Mouse (Mus musculus): Measurements from ENCODE around the gene Map3k13. TPM values are rescaled to one million over a fixed set of nuclear protein-coding genes. Genes with fewer than 3 reads are reported as not detected.

Gene Map3k13
- polyA plus RNA-seq, 1 experiment = 2.3 TPM

DNA sequence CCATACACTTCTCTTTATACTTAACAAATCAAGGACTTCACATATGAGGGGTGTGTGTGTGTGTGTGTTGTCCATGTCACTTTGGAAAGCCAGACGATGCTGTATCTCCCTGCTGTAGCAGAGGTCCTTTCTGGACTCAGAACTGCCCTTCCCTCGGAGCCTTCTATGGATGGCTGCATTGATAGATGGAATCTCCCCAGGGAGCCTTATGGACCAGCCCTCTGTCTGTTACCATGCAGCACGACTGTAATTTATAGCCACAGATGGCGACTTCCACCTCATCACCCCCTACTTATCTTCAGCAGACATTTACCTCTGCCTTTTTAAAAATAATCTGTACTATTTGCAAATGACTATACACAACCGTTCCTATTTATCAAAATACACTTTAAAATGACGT, 74.5 kb downstream of the Map3k13 start:
- 82% methylated on average over 6 of the region's 6 CpGs for WGBS
- Histone ChIP-seq H3K4me3 (ENCODE audit: control insufficient read depth, insufficient read depth, low read length) (no peak overlapping the region), H3K36me3 (ENCODE audit: control insufficient read depth, insufficient read depth, low read length) (no peaks in the 10 kb centered on the region), H3K27me3 (ENCODE audit: control insufficient read depth, insufficient read depth, low read length) (no peaks in the 10 kb centered on the region), H3K27ac (ENCODE audit: control insufficient read depth, insufficient read depth, low read length) (no peak overlapping the region), H3K4me1 (replicated peaks; ENCODE audit: control insufficient read depth, insufficient read depth, low read length) (no peaks in the 10 kb centered on the region)
- TF ChIP-seq CTCF (IDR thresholded peaks at IDR 0.05; ENCODE audit: borderline replicate concordance, control insufficient read depth, extremely low read depth, insufficient read depth, low read length, poor library complexity) (no peak), POLR2A (IDR thresholded peaks at IDR 0.05; ENCODE audit: control insufficient read depth, extremely low read depth, insufficient read depth, low read length, poor library complexity) (no peak)
- DNase-seq = no peak

DNA sequence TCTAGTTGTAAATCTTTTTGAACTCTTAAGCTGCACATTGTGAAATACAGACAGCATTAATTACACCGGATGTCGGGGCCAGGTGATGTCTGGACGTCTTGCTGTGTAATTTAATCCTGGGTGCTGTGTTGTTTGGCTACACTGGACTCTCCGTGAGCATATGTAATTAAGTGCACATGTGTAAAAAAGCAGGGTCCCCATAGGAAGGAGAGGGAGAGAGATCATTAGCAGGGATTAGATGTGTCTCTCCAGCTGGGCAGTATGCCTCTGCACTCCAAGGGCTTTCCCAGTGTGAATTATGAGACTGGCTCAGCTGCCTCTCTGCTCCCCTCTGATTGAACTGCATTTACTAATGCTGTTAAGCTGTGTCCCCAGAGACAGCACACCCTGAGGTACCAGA, 75.7 kb downstream of the Map3k13 start:
- no peak for DNase-seq
- no peak overlapping the region for H3K27ac ChIP-seq (ENCODE audit: control insufficient read depth, insufficient read depth, low read length)
- 89% methylated on average over 4 of the region's 4 CpGs for WGBS
- H3K4me3 ChIP-seq (ENCODE audit: control insufficient read depth, insufficient read depth, low read length) = no peak overlapping the region
- no peaks in the 10 kb centered on the region for H3K36me3 ChIP-seq (ENCODE audit: control insufficient read depth, insufficient read depth, low read length)
- H3K27me3 ChIP-seq (ENCODE audit: control insufficient read depth, insufficient read depth, low read length) = no peaks in the 10 kb centered on the region
- TF ChIP-seq POLR2A (IDR thresholded peaks at IDR 0.05; ENCODE audit: control insufficient read depth, extremely low read depth, insufficient read depth, low read length, poor library complexity) = no peak
- TF ChIP-seq CTCF (IDR thresholded peaks at IDR 0.05; ENCODE audit: borderline replicate concordance, control insufficient read depth, extremely low read depth, insufficient read depth, low read length, poor library complexity) = no peak
- no peaks in the 10 kb centered on the region for H3K4me1 ChIP-seq (replicated peaks; ENCODE audit: control insufficient read depth, insufficient read depth, low read length)

DNA sequence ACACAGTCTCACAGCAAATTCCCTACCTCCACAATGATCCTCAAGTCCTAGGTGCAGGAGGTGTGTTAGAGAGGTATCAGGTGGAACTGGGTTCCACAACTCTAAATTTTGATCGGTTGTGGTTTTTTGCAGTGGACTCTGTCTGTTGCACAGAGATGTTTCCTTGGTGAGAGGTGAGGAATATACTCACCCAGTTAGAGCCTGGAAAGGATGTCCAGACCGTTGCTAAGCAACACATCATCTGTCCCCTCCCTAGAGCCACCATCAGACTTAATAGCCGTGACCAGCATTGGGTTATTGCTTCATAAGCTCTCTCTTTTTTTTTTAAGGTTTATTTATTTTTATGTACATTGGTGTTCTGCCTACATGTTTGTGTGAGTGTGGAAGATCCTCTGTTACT, 83.6 kb downstream of the Map3k13 start:
- no peak overlapping the region for H3K27ac ChIP-seq (ENCODE audit: control insufficient read depth, insufficient read depth, low read length)
- no peak overlapping the region for H3K4me3 ChIP-seq (ENCODE audit: control insufficient read depth, insufficient read depth, low read length)
- no peaks in the 10 kb centered on the region for H3K4me1 ChIP-seq (replicated peaks; ENCODE audit: control insufficient read depth, insufficient read depth, low read length)
- 96% methylated on average over 3 of the region's 3 CpGs for WGBS
- no peaks in the 10 kb centered on the region for H3K27me3 ChIP-seq (ENCODE audit: control insufficient read depth, insufficient read depth, low read length)
- H3K36me3 ChIP-seq (ENCODE audit: control insufficient read depth, insufficient read depth, low read length) = no peaks in the 10 kb centered on the region
- DNase-seq = no peak
- TF ChIP-seq CTCF (IDR thresholded peaks at IDR 0.05; ENCODE audit: borderline replicate concordance, control insufficient read depth, extremely low read depth, insufficient read depth, low read length, poor library complexity) (no peak), POLR2A (IDR thresholded peaks at IDR 0.05; ENCODE audit: control insufficient read depth, extremely low read depth, insufficient read depth, low read length, poor library complexity) (no peak)

DNA sequence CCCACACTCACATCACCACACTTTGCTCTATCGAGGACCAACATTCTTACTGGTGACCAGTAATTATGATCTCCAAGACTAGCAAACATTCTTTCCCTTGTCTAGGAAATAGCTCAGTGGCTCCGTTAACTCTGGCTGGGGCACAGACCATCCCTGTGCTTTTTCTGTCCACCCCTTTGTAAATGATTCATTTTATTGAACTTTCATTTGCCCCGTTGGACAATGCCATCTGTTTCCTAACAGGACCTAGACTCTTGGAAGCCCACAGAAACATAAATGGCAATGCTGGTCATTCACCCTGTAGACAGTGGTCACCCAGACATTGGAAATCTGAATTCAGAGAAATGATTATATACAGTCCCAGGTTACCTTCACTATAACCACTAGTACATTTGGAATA, 84.7 kb downstream of the Map3k13 start:
- TF ChIP-seq POLR2A (IDR thresholded peaks at IDR 0.05; ENCODE audit: control insufficient read depth, extremely low read depth, insufficient read depth, low read length, poor library complexity) = no peak
- no peak for TF ChIP-seq CTCF (IDR thresholded peaks at IDR 0.05; ENCODE audit: borderline replicate concordance, control insufficient read depth, extremely low read depth, insufficient read depth, low read length, poor library complexity)
- H3K27me3 ChIP-seq (ENCODE audit: control insufficient read depth, insufficient read depth, low read length) = no peaks in the 10 kb centered on the region
- no peak overlapping the region for H3K4me3 ChIP-seq (ENCODE audit: control insufficient read depth, insufficient read depth, low read length)
- H3K27ac ChIP-seq (ENCODE audit: control insufficient read depth, insufficient read depth, low read length) = no peak overlapping the region
- H3K4me1 ChIP-seq (replicated peaks; ENCODE audit: control insufficient read depth, insufficient read depth, low read length) = no peaks in the 10 kb centered on the region
- no peak for DNase-seq
- 96% methylated on average over 3 of the region's 3 CpGs for WGBS
- H3K36me3 ChIP-seq (ENCODE audit: control insufficient read depth, insufficient read depth, low read length) = no peaks in the 10 kb centered on the region

DNA sequence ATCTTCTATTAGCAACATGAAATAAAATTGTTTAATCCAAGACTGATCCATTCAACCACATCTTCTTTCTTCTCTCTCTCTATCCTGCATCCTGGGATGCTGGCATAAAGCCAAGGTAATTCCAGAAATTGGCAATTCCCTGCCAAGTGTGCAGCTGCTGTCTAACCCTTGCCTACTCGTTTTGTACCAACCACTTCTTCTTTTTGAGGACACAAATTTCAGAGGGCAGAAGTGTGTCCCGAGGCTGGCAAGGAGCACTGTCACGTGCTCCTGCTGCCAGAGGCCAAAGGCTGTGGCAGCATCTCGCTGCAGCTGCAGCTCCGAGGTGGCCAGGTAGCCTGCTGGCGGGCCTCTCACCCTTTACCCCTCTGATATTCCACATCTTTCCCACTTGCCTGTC, 87.0 kb downstream of the Map3k13 start:
- no peak overlapping the region for H3K4me3 ChIP-seq (ENCODE audit: control insufficient read depth, insufficient read depth, low read length)
- no peak for TF ChIP-seq CTCF (IDR thresholded peaks at IDR 0.05; ENCODE audit: borderline replicate concordance, control insufficient read depth, extremely low read depth, insufficient read depth, low read length, poor library complexity)
- no peak for TF ChIP-seq POLR2A (IDR thresholded peaks at IDR 0.05; ENCODE audit: control insufficient read depth, extremely low read depth, insufficient read depth, low read length, poor library complexity)
- WGBS = 12% methylated on average over 6 of the region's 6 CpGs
- no peaks in the 10 kb centered on the region for H3K4me1 ChIP-seq (replicated peaks; ENCODE audit: control insufficient read depth, insufficient read depth, low read length)
- no peaks in the 10 kb centered on the region for H3K27me3 ChIP-seq (ENCODE audit: control insufficient read depth, insufficient read depth, low read length)
- DNase-seq = no peak
- no peaks in the 10 kb centered on the region for H3K36me3 ChIP-seq (ENCODE audit: control insufficient read depth, insufficient read depth, low read length)
- H3K27ac ChIP-seq (ENCODE audit: control insufficient read depth, insufficient read depth, low read length) = no peak overlapping the region

DNA sequence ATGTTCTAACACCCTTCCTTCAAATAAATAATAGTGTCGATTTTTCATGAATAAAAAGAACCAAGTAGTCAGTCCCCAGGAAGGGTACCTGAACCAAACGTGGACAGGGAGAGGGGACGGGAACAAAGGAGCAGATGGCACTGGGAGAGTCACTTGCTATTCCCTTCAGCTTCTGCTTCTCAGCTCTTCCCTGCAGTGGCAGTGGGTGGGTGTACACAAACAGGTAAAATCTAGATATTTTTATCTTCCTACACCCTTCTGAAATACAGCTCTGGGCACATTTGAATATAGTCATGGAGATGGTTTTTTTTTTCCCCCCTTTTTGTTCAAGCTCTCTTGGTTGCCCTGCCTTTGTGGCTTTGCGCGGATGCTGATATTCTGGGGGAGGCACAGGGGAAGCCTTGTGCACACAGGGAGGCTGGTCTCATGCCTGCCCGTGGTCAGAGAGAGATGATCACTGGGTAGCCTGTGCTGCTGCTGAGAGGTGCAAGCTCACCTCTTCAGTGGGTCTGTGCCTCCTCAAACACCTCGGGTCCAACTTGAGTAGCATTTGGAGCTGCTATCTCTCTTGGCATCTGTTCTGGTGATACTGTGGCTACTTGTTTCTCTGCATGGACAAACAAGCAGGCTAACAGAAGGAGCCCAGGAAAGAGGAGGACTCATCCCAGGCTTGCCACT, 87.6 kb downstream of the Map3k13 start:
- Histone ChIP-seq H3K4me1 (replicated peaks; ENCODE audit: control insufficient read depth, insufficient read depth, low read length) (no peaks in the 10 kb centered on the region), H3K27me3 (ENCODE audit: control insufficient read depth, insufficient read depth, low read length) (no peaks in the 10 kb centered on the region), H3K27ac (ENCODE audit: control insufficient read depth, insufficient read depth, low read length) (no peak overlapping the region), H3K36me3 (ENCODE audit: control insufficient read depth, insufficient read depth, low read length) (no peaks in the 10 kb centered on the region), H3K4me3 (ENCODE audit: control insufficient read depth, insufficient read depth, low read length) (no peak overlapping the region)
- WGBS = 48% methylated on average over 7 of the region's 7 CpGs
- DNase-seq = no peak
- TF ChIP-seq CTCF (IDR thresholded peaks at IDR 0.05; ENCODE audit: borderline replicate concordance, control insufficient read depth, extremely low read depth, insufficient read depth, low read length, poor library complexity) = no peak
- no peak for TF ChIP-seq POLR2A (IDR thresholded peaks at IDR 0.05; ENCODE audit: control insufficient read depth, extremely low read depth, insufficient read depth, low read length, poor library complexity)

DNA sequence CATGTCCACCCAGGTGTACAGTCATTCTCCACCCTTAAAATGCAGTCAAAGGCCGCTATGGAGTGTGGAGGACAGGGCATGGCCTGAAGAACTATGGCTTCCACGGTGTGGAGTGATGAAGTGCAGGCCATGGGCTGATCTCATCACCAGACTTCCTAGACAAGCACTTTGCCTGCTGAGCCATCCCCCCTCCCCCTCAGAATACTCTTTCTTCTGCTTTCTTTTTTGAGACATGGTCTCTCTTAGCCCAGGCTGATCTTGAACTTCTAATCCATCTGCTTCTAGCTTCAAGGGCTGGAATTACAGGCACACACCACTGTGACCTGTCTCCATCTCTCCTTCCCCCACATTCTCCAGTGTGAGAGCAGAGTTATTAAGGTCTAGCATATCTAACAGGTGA, 93.5 kb downstream of the Map3k13 start:
- H3K4me3 ChIP-seq (ENCODE audit: control insufficient read depth, insufficient read depth, low read length) = no peak overlapping the region
- H3K27ac ChIP-seq (ENCODE audit: control insufficient read depth, insufficient read depth, low read length) = no peak overlapping the region
- no peaks in the 10 kb centered on the region for H3K27me3 ChIP-seq (ENCODE audit: control insufficient read depth, insufficient read depth, low read length)
- 92% methylated on average over 2 of the region's 2 CpGs for WGBS
- TF ChIP-seq POLR2A (IDR thresholded peaks at IDR 0.05; ENCODE audit: control insufficient read depth, extremely low read depth, insufficient read depth, low read length, poor library complexity) = no peak
- no peak for TF ChIP-seq CTCF (IDR thresholded peaks at IDR 0.05; ENCODE audit: borderline replicate concordance, control insufficient read depth, extremely low read depth, insufficient read depth, low read length, poor library complexity)
- no peaks in the 10 kb centered on the region for H3K4me1 ChIP-seq (replicated peaks; ENCODE audit: control insufficient read depth, insufficient read depth, low read length)
- no peak for DNase-seq
- no peaks in the 10 kb centered on the region for H3K36me3 ChIP-seq (ENCODE audit: control insufficient read depth, insufficient read depth, low read length)
